Mouse (Mus musculus) frontal cortex, adult (tissue): Measurements from ENCODE around the gene Anapc5.

ENCODE experiments used
- ATAC-seq: cut with Nextera tagmentation; 2 replicates; pipeline ENCODE4 v1.9.2; 2017; ENCODE audit warnings: mild to moderate bottlenecking, moderate library complexity, mixed read lengths; ENCODE audit not compliant: low TSS enrichment

Anapc5 gene

GRCm38 (mm10) chr5:122799379-122800344 lies 21.5 kb downstream of the Anapc5 start:
- no peak for ATAC-seq

GRCm38 (mm10) chr5:122798557-122799378 lies 22.4 kb downstream of the Anapc5 start:
- ATAC-seq, result peak; percentile 81

GRCm38 (mm10) chr5:122797866-122798265 lies 23.3 kb downstream of the Anapc5 start:
- ATAC-seq, result no peak

GRCm38 (mm10) chr5:122788696-122789095 lies 32.4 kb downstream of the Anapc5 start:
- ATAC-seq, result no peak

- peak; percentile 91 for ATAC-seq
Observed at GRCm38 (mm10) chr5:122786035-122786819, 34.9 kb downstream of the Anapc5 start.

GRCm38 (mm10) chr5:122783726-122784406 lies 37.3 kb downstream of the Anapc5 start:
- ATAC-seq, result no peak

- no peak for ATAC-seq
Observed at GRCm38 (mm10) chr5:122782066-122782465, 39.1 kb downstream of the Anapc5 start.

GRCm38 (mm10) chr5:122780791-122781432 lies 40.2 kb downstream of the Anapc5 start:
- no peak for ATAC-seq

- peak; percentile 66 for ATAC-seq
Observed at GRCm38 (mm10) chr5:122779277-122779834, 41.8 kb downstream of the Anapc5 start, which contains the start of gene Camkk2. Gene Camkk2, minus strand, starts transcription at chr5:122779409.

GRCm38 (mm10) chr5:122778231-122779226 lies 42.6 kb downstream of the Anapc5 start:
- ATAC-seq, result peak; percentile 27; the same call in 1 of the 2 replicates

- peak; percentile 30; the same call in 1 of the 2 replicates for ATAC-seq
Observed at GRCm38 (mm10) chr5:122777322-122777721, 43.8 kb downstream of the Anapc5 start.

GRCm38 (mm10) chr5:122775646-122776286 lies 45.4 kb downstream of the Anapc5 start:
- 0 out of 2 replicates have a peak, but pooled peaks have one; percentile 0 for ATAC-seq

GRCm38 (mm10) chr5:122774743-122775611 lies 46.2 kb downstream of the Anapc5 start:
- peak; percentile 53 for ATAC-seq

GRCm38 (mm10) chr5:122773756-122774155 lies 47.4 kb downstream of the Anapc5 start:
- ATAC-seq, result no peak

- no peak for ATAC-seq
Observed at GRCm38 (mm10) chr5:122771428-122771827, 49.7 kb downstream of the Anapc5 start.

- ATAC-seq, result no peak
Observed at GRCm38 (mm10) chr5:122770806-122771261, 50.3 kb downstream of the Anapc5 start.

- no peak for ATAC-seq
Observed at GRCm38 (mm10) chr5:122770304-122770703, 50.8 kb downstream of the Anapc5 start.
